Mouse (Mus musculus): ENCODE results near the gene Rbmxl1. TPM values are rescaled to one million over a fixed set of nuclear protein-coding genes. Genes with fewer than 3 reads are reported as not detected.
"Not testable (repeated sequence)": the region's sequence is repeated elsewhere in the genome, so short reads cannot be mapped to it uniquely, and the experiment has no call there.

Gene Rbmxl1
- polyA plus RNA-seq, 1 experiment from 2014 or later: 248 TPM

- Histone ChIP-seq H3K4me1 (ENCODE audit: control insufficient read depth, insufficient read depth, low read length) (peaks cover 10% of the 10 kb centered on the region), H3K9ac (replicated peaks; ENCODE audit: low read length) (peak within 1 kb of the TSS; percentile 97), H3K9me3 (ENCODE audit: control insufficient read depth, low read length) (no peaks in the 10 kb centered on the region), H3K27me3 (ENCODE audit: control insufficient read depth, insufficient read depth, low read length) (no peaks in the 10 kb centered on the region), H3K4me3 (replicated peaks; ENCODE audit: low read depth, low read length) (peak within 1 kb of the TSS; percentile 91), H3K27ac (replicated peaks; ENCODE audit: low read depth, low read length) (peak within 1 kb of the TSS; percentile 98), H3K36me3 (ENCODE audit: control insufficient read depth, insufficient read depth, low read length) (peaks cover 9% of the 10 kb centered on the region), H3K4me2 (ENCODE audit: low read length) (peak within 1 kb of the TSS; percentile 86)
- ATAC-seq (ENCODE audit: low FRiP score, low TSS enrichment) (peak; percentile 96), DNase-seq (peak; percentile 93)
- WGBS: under 1% methylated on average over 51 of the region's 51 CpGs
Measured at GRCm38 (mm10) chr8:78509273-78510031, 754 bp upstream of the Rbmxl1 start, which contains the start of gene Slc10a7. Slc10a7 (plus strand) TSS chr8:78509346.

- WGBS: under 1% methylated on average over 38 of the region's 38 CpGs
- no peaks in the 10 kb centered on the region for H3K27me3 ChIP-seq (ENCODE audit: control insufficient read depth, insufficient read depth, low read length)
- peak; percentile 26 for ATAC-seq (ENCODE audit: low FRiP score, low TSS enrichment)
- peak overlapping the region; percentile 86 for H3K4me2 ChIP-seq (ENCODE audit: low read length)
- H3K4me3 ChIP-seq (replicated peaks; ENCODE audit: low read depth, low read length): peak overlapping the region; percentile 91
- H3K36me3 ChIP-seq (ENCODE audit: control insufficient read depth, insufficient read depth, low read length): peaks cover 22% of the 10 kb centered on the region
- H3K4me1 ChIP-seq (ENCODE audit: control insufficient read depth, insufficient read depth, low read length): peaks cover 10% of the 10 kb centered on the region
- peak overlapping the region; percentile 98 for H3K27ac ChIP-seq (replicated peaks; ENCODE audit: low read depth, low read length)
- DNase-seq: peak; percentile 59
- H3K9ac ChIP-seq (replicated peaks; ENCODE audit: low read length): peak overlapping the region; percentile 97
- no peaks in the 10 kb centered on the region for H3K9me3 ChIP-seq (ENCODE audit: control insufficient read depth, low read length)
Measured at GRCm38 (mm10) chr8:78507979-78508718, 549 bp downstream of the Rbmxl1 start.

GRCm38 (mm10) chr8:78502706-78503105 is 6.0 kb downstream of the Rbmxl1 start:
- Histone ChIP-seq H3K36me3 (ENCODE audit: control insufficient read depth, insufficient read depth, low read length) (peaks cover 24% of the 10 kb centered on the region), H3K4me2 (ENCODE audit: low read length) (no peak overlapping the region), H3K27ac (replicated peaks; ENCODE audit: low read depth, low read length) (no peak overlapping the region), H3K4me3 (replicated peaks; ENCODE audit: low read depth, low read length) (no peak overlapping the region), H3K9me3 (ENCODE audit: control insufficient read depth, low read length) (no peaks in the 10 kb centered on the region), H3K4me1 (ENCODE audit: control insufficient read depth, insufficient read depth, low read length) (peaks cover 8% of the 10 kb centered on the region), H3K27me3 (ENCODE audit: control insufficient read depth, insufficient read depth, low read length) (no peaks in the 10 kb centered on the region), H3K9ac (replicated peaks; ENCODE audit: low read length) (no peak overlapping the region)
- DNase-seq (no peak), ATAC-seq (ENCODE audit: low FRiP score, low TSS enrichment) (no peak)
- WGBS: 77% methylated on average over 2 of the region's 2 CpGs

- not testable (repeated sequence) for H3K4me2 ChIP-seq (ENCODE audit: low read length); H3K36me3 ChIP-seq (ENCODE audit: control insufficient read depth, insufficient read depth, low read length); H3K4me3 ChIP-seq (replicated peaks; ENCODE audit: low read depth, low read length); H3K27me3 ChIP-seq (ENCODE audit: control insufficient read depth, insufficient read depth, low read length); H3K9ac ChIP-seq (replicated peaks; ENCODE audit: low read length); H3K4me1 ChIP-seq (ENCODE audit: control insufficient read depth, insufficient read depth, low read length); H3K27ac ChIP-seq (replicated peaks; ENCODE audit: low read depth, low read length); H3K9me3 ChIP-seq (ENCODE audit: control insufficient read depth, low read length); DNase-seq; ATAC-seq (ENCODE audit: low FRiP score, low TSS enrichment)
- WGBS: 99% methylated on average over 3 of the region's 3 CpGs
Measured at GRCm38 (mm10) chr8:78496273-78496672, 12.4 kb downstream of the Rbmxl1 start.

GRCm38 (mm10) chr8:78493031-78493430 is 15.7 kb downstream of the Rbmxl1 start:
- WGBS: 20% methylated on average over 2 of the region's 2 CpGs
- no peak for DNase-seq
- H3K4me3 ChIP-seq (replicated peaks; ENCODE audit: low read depth, low read length): no peak overlapping the region
- no peak for ATAC-seq (ENCODE audit: low FRiP score, low TSS enrichment)
- no peak overlapping the region for H3K9ac ChIP-seq (replicated peaks; ENCODE audit: low read length)
- H3K36me3 ChIP-seq (ENCODE audit: control insufficient read depth, insufficient read depth, low read length): no peaks in the 10 kb centered on the region
- H3K9me3 ChIP-seq (ENCODE audit: control insufficient read depth, low read length): no peaks in the 10 kb centered on the region
- H3K4me1 ChIP-seq (ENCODE audit: control insufficient read depth, insufficient read depth, low read length): no peaks in the 10 kb centered on the region
- H3K4me2 ChIP-seq (ENCODE audit: low read length): no peak overlapping the region
- no peaks in the 10 kb centered on the region for H3K27me3 ChIP-seq (ENCODE audit: control insufficient read depth, insufficient read depth, low read length)
- H3K27ac ChIP-seq (replicated peaks; ENCODE audit: low read depth, low read length): no peak overlapping the region

- DNase-seq (no peak), ATAC-seq (ENCODE audit: low FRiP score, low TSS enrichment) (no peak)
- Histone ChIP-seq H3K36me3 (ENCODE audit: control insufficient read depth, insufficient read depth, low read length) (no peaks in the 10 kb centered on the region), H3K9ac (replicated peaks; ENCODE audit: low read length) (no peak overlapping the region), H3K9me3 (ENCODE audit: control insufficient read depth, low read length) (no peaks in the 10 kb centered on the region), H3K4me2 (ENCODE audit: low read length) (no peak overlapping the region), H3K4me3 (replicated peaks; ENCODE audit: low read depth, low read length) (no peak overlapping the region), H3K4me1 (ENCODE audit: control insufficient read depth, insufficient read depth, low read length) (no peaks in the 10 kb centered on the region), H3K27ac (replicated peaks; ENCODE audit: low read depth, low read length) (no peak overlapping the region), H3K27me3 (ENCODE audit: control insufficient read depth, insufficient read depth, low read length) (no peaks in the 10 kb centered on the region)
- WGBS: 85% methylated on average over 3 of the region's 3 CpGs
Measured at GRCm38 (mm10) chr8:78489733-78490132, 19.0 kb downstream of the Rbmxl1 start.

- no peak overlapping the region for H3K4me3 ChIP-seq (replicated peaks; ENCODE audit: low read depth, low read length)
- ATAC-seq (ENCODE audit: low FRiP score, low TSS enrichment): no peak
- H3K4me2 ChIP-seq (ENCODE audit: low read length): no peak overlapping the region
- no peaks in the 10 kb centered on the region for H3K4me1 ChIP-seq (ENCODE audit: control insufficient read depth, insufficient read depth, low read length)
- DNase-seq: peak; percentile 66
- H3K9me3 ChIP-seq (ENCODE audit: control insufficient read depth, low read length): no peaks in the 10 kb centered on the region
- H3K9ac ChIP-seq (replicated peaks; ENCODE audit: low read length): no peak overlapping the region
- H3K27me3 ChIP-seq (ENCODE audit: control insufficient read depth, insufficient read depth, low read length): no peaks in the 10 kb centered on the region
- WGBS: 64% methylated on average over 6 of the region's 6 CpGs
- no peaks in the 10 kb centered on the region for H3K36me3 ChIP-seq (ENCODE audit: control insufficient read depth, insufficient read depth, low read length)
- H3K27ac ChIP-seq (replicated peaks; ENCODE audit: low read depth, low read length): no peak overlapping the region
Measured at GRCm38 (mm10) chr8:78477051-78477829, 31.5 kb downstream of the Rbmxl1 start.

GRCm38 (mm10) chr8:78467889-78468288 is 40.8 kb downstream of the Rbmxl1 start:
- DNase-seq: peak; percentile 38
- WGBS: 92% methylated on average over 2 of the region's 2 CpGs
- Histone ChIP-seq H3K27ac (replicated peaks; ENCODE audit: low read depth, low read length) (no peak overlapping the region), H3K4me2 (ENCODE audit: low read length) (no peak overlapping the region), H3K4me1 (ENCODE audit: control insufficient read depth, insufficient read depth, low read length) (no peaks in the 10 kb centered on the region), H3K4me3 (replicated peaks; ENCODE audit: low read depth, low read length) (no peak overlapping the region), H3K9me3 (ENCODE audit: control insufficient read depth, low read length) (no peaks in the 10 kb centered on the region), H3K36me3 (ENCODE audit: control insufficient read depth, insufficient read depth, low read length) (no peaks in the 10 kb centered on the region), H3K27me3 (ENCODE audit: control insufficient read depth, insufficient read depth, low read length) (no peaks in the 10 kb centered on the region), H3K9ac (replicated peaks; ENCODE audit: low read length) (no peak overlapping the region)
- ATAC-seq (ENCODE audit: low FRiP score, low TSS enrichment): no peak

Data from midbrain, embryonic 14.5 days (tissue).